Mouse (Mus musculus): ENCODE results near the gene Lyrm9. TPM values are rescaled to one million over a fixed set of nuclear protein-coding genes. Genes with fewer than 3 reads are reported as not detected.

Lyrm9 gene
- polyA plus RNA-seq, 1 experiment from 2014 or later: 11.1 TPM

- 72% methylated on average over 11 of the region's 11 CpGs for WGBS
- Histone ChIP-seq H3K4me3 (no peak overlapping the region), H3K27ac (no peak overlapping the region), H3K9ac (no peak overlapping the region), H3K4me2 (no peak overlapping the region), H3K27me3 (no peaks in the 10 kb centered on the region), H3K9me3 (no peaks in the 10 kb centered on the region), H3K36me3 (no peaks in the 10 kb centered on the region), H3K4me1 (peaks cover 9% of the 10 kb centered on the region; the same call in 1 of the 2 replicates)
- ATAC-seq (ENCODE audit: insufficient number of reproducible peaks, insufficient read depth, low FRiP score, low TSS enrichment, low read depth): no peak
Observed at GRCm38 (mm10) chr11:78817311-78818022, 8.9 kb upstream of the Lyrm9 start.

GRCm38 (mm10) chr11:78820337-78821000 is 5.9 kb upstream of the Lyrm9 start:
- Histone ChIP-seq H3K27me3 (no peaks in the 10 kb centered on the region), H3K36me3 (no peaks in the 10 kb centered on the region), H3K9me3 (no peaks in the 10 kb centered on the region), H3K4me1 (peaks cover 9% of the 10 kb centered on the region; the same call in 1 of the 2 replicates), H3K4me3 (no peak overlapping the region), H3K27ac (no peak overlapping the region), H3K4me2 (no peak overlapping the region), H3K9ac (no peak overlapping the region)
- 31% methylated on average over 12 of the region's 12 CpGs for WGBS
- no peak for ATAC-seq (ENCODE audit: insufficient number of reproducible peaks, insufficient read depth, low FRiP score, low TSS enrichment, low read depth)

- 56% methylated on average over 13 of the region's 13 CpGs for WGBS
- H3K36me3 ChIP-seq: no peaks in the 10 kb centered on the region
- no peaks in the 10 kb centered on the region for H3K27me3 ChIP-seq
- no peak overlapping the region for H3K4me2 ChIP-seq
- H3K9ac ChIP-seq: no peak overlapping the region
- no peak overlapping the region for H3K4me3 ChIP-seq
- no peak overlapping the region for H3K27ac ChIP-seq
- peaks cover 20% of the 10 kb centered on the region; the same call in 1 of the 2 replicates for H3K4me1 ChIP-seq
- H3K9me3 ChIP-seq: no peaks in the 10 kb centered on the region
- no peak for ATAC-seq (ENCODE audit: insufficient number of reproducible peaks, insufficient read depth, low FRiP score, low TSS enrichment, low read depth)
Observed at GRCm38 (mm10) chr11:78822792-78823498, 3.4 kb upstream of the Lyrm9 start.

- H3K27ac ChIP-seq: no peak overlapping the region
- H3K4me1 ChIP-seq: peaks cover 27% of the 10 kb centered on the region
- H3K9me3 ChIP-seq: no peaks in the 10 kb centered on the region
- H3K36me3 ChIP-seq: no peaks in the 10 kb centered on the region
- H3K4me2 ChIP-seq: peak overlapping the region; percentile 84
- peaks cover 9% of the 10 kb centered on the region; the same call in 1 of the 2 replicates for H3K27me3 ChIP-seq
- no peak overlapping the region for H3K4me3 ChIP-seq
- WGBS: 37% methylated on average over 7 of the region's 7 CpGs
- H3K9ac ChIP-seq: no peak overlapping the region
- ATAC-seq (ENCODE audit: insufficient number of reproducible peaks, insufficient read depth, low FRiP score, low TSS enrichment, low read depth): no peak
Observed at GRCm38 (mm10) chr11:78827546-78827945, 1.2 kb downstream of the Lyrm9 start.

- H3K36me3 ChIP-seq: no peaks in the 10 kb centered on the region
- H3K4me3 ChIP-seq: no peak overlapping the region
- peaks cover 9% of the 10 kb centered on the region; the same call in 1 of the 2 replicates for H3K27me3 ChIP-seq
- no peak overlapping the region for H3K27ac ChIP-seq
- no peaks in the 10 kb centered on the region for H3K9me3 ChIP-seq
- no peak for ATAC-seq (ENCODE audit: insufficient number of reproducible peaks, insufficient read depth, low FRiP score, low TSS enrichment, low read depth)
- no peak overlapping the region for H3K4me2 ChIP-seq
- no peak overlapping the region for H3K9ac ChIP-seq
- WGBS: 53% methylated on average over 2 of the region's 2 CpGs
- peaks cover 34% of the 10 kb centered on the region for H3K4me1 ChIP-seq
Observed at GRCm38 (mm10) chr11:78828386-78828785, 2.0 kb downstream of the Lyrm9 start.

GRCm38 (mm10) chr11:78829373-78829772 is 3.0 kb downstream of the Lyrm9 start:
- H3K9me3 ChIP-seq: no peaks in the 10 kb centered on the region
- H3K36me3 ChIP-seq: no peaks in the 10 kb centered on the region
- no peak overlapping the region for H3K9ac ChIP-seq
- peaks cover 9% of the 10 kb centered on the region; the same call in 1 of the 2 replicates for H3K27me3 ChIP-seq
- no peak overlapping the region for H3K4me2 ChIP-seq
- peaks cover 34% of the 10 kb centered on the region for H3K4me1 ChIP-seq
- H3K27ac ChIP-seq: no peak overlapping the region
- no peak overlapping the region for H3K4me3 ChIP-seq
- 21% methylated on average over 6 of the region's 6 CpGs for WGBS
- ATAC-seq (ENCODE audit: insufficient number of reproducible peaks, insufficient read depth, low FRiP score, low TSS enrichment, low read depth): no peak

- Histone ChIP-seq H3K36me3 (no peaks in the 10 kb centered on the region), H3K27me3 (peaks cover 9% of the 10 kb centered on the region; the same call in 1 of the 2 replicates), H3K9ac (no peak overlapping the region), H3K9me3 (no peaks in the 10 kb centered on the region), H3K4me1 (peaks cover 34% of the 10 kb centered on the region), H3K27ac (no peak overlapping the region), H3K4me3 (no peak overlapping the region), H3K4me2 (no peak overlapping the region)
- 39% methylated on average over 8 of the region's 8 CpGs for WGBS
- no peak for ATAC-seq (ENCODE audit: insufficient number of reproducible peaks, insufficient read depth, low FRiP score, low TSS enrichment, low read depth)
Observed at GRCm38 (mm10) chr11:78830180-78830579, 3.8 kb downstream of the Lyrm9 start.

GRCm38 (mm10) chr11:78831716-78832115 is 5.3 kb downstream of the Lyrm9 start:
- Histone ChIP-seq H3K9ac (no peak overlapping the region), H3K9me3 (no peaks in the 10 kb centered on the region), H3K4me1 (peaks cover 29% of the 10 kb centered on the region), H3K36me3 (no peaks in the 10 kb centered on the region), H3K4me2 (no peak overlapping the region), H3K27me3 (peaks cover 9% of the 10 kb centered on the region; the same call in 1 of the 2 replicates), H3K4me3 (no peak overlapping the region), H3K27ac (no peak overlapping the region)
- no peak for ATAC-seq (ENCODE audit: insufficient number of reproducible peaks, insufficient read depth, low FRiP score, low TSS enrichment, low read depth)
- WGBS: 39% methylated on average over 4 of the region's 4 CpGs

GRCm38 (mm10) chr11:78832117-78832726 is 5.8 kb downstream of the Lyrm9 start:
- Histone ChIP-seq H3K9me3 (no peaks in the 10 kb centered on the region), H3K4me2 (no peak overlapping the region), H3K9ac (no peak overlapping the region), H3K27ac (no peak overlapping the region), H3K36me3 (no peaks in the 10 kb centered on the region), H3K4me1 (peaks cover 25% of the 10 kb centered on the region), H3K27me3 (peaks cover 9% of the 10 kb centered on the region; the same call in 1 of the 2 replicates), H3K4me3 (no peak overlapping the region)
- no peak for ATAC-seq (ENCODE audit: insufficient number of reproducible peaks, insufficient read depth, low FRiP score, low TSS enrichment, low read depth)
- 79% methylated on average over 10 of the region's 10 CpGs for WGBS

GRCm38 (mm10) chr11:78832816-78833314 is 6.5 kb downstream of the Lyrm9 start:
- Histone ChIP-seq H3K27me3 (peaks cover 9% of the 10 kb centered on the region; the same call in 1 of the 2 replicates), H3K27ac (no peak overlapping the region), H3K4me3 (no peak overlapping the region), H3K9me3 (no peaks in the 10 kb centered on the region), H3K4me1 (peaks cover 23% of the 10 kb centered on the region), H3K36me3 (no peaks in the 10 kb centered on the region), H3K9ac (no peak overlapping the region), H3K4me2 (no peak overlapping the region)
- WGBS: 67% methylated on average over 13 of the region's 13 CpGs
- no peak for ATAC-seq (ENCODE audit: insufficient number of reproducible peaks, insufficient read depth, low FRiP score, low TSS enrichment, low read depth)

- Histone ChIP-seq H3K9ac (no peak overlapping the region), H3K4me3 (no peak overlapping the region), H3K4me2 (no peak overlapping the region), H3K27ac (no peak overlapping the region), H3K4me1 (peaks cover 17% of the 10 kb centered on the region), H3K27me3 (no peaks in the 10 kb centered on the region), H3K36me3 (0 out of 2 replicates have a peak, but pooled peaks cover 6% of the 10 kb centered on the region), H3K9me3 (no peaks in the 10 kb centered on the region)
- WGBS: 91% methylated on average over 4 of the region's 4 CpGs
- no peak for ATAC-seq (ENCODE audit: insufficient number of reproducible peaks, insufficient read depth, low FRiP score, low TSS enrichment, low read depth)
Observed at GRCm38 (mm10) chr11:78836486-78836885, 10.1 kb downstream of the Lyrm9 start.
